Mouse (Mus musculus) myocyte (in vitro differentiated cells): ENCODE data around the gene Melk.

Experiments used
- CEBPB ChIP-seq: IDR thresholded peaks from 2 replicates; pipeline ENCODE4 v1.6.1; 2011; ENCODE audit warnings: mild to moderate bottlenecking, moderate library complexity; ENCODE audit not compliant: poor library complexity, insufficient read depth, severe bottlenecking
- E2F4 ChIP-seq: IDR thresholded peaks from one replicate; pipeline ENCODE4 v1.6.1; 2011; ENCODE audit warnings: mild to moderate bottlenecking, control low read depth, moderate library complexity; ENCODE audit not compliant: insufficient read depth
- MYOG ChIP-seq, 3 experiments: IDR thresholded peaks; one replicate each; pipeline ENCODE4 v1.6.1; 2011; ENCODE audit warnings: control low read depth in 2 of 3, low read depth in 2 of 3, mild to moderate bottlenecking in 2 of 3; ENCODE audit not compliant: insufficient read length in 2 of 3, control insufficient read depth in 1 of 3, insufficient read depth in 1 of 3
- USF1 ChIP-seq: IDR thresholded peaks from one replicate; pipeline ENCODE4 v1.6.1; 2011; ENCODE audit warnings: low read depth, mild to moderate bottlenecking, control low read depth, moderate library complexity

DNA sequence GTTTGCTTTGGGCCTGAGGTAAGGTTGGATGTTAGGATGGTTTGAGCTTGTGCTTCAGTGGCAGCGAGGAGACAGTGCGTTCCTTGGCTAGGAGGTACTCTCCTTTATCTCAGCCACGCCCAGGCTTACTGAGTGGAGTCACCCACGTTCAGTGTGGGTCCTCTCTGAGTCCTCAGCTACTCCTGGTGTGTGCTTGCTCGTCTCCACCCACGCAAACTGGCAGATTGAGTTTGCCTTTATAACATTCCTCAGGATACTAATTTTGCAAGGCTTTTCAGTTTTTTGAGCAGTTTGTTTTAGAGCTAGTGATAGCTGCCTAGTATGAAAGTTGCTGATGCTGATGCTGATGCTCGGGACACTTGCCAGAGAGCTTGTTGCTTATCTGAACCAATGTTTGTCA is 5.9 kb downstream of the Melk start:
- TF ChIP-seq USF1 (no peak), MYOG (IDR thresholded peaks at IDR 0.05; ENCODE audit: control insufficient read depth in 1 of 3, insufficient read depth in 1 of 3, insufficient read length in 2 of 3, low read depth in 2 of 3) (no peak), CEBPB (no peak), E2F4 (no peak)
